Comparison of ENCODE assay signal across 23 mouse cellular contexts in the genomic region with DNA sequence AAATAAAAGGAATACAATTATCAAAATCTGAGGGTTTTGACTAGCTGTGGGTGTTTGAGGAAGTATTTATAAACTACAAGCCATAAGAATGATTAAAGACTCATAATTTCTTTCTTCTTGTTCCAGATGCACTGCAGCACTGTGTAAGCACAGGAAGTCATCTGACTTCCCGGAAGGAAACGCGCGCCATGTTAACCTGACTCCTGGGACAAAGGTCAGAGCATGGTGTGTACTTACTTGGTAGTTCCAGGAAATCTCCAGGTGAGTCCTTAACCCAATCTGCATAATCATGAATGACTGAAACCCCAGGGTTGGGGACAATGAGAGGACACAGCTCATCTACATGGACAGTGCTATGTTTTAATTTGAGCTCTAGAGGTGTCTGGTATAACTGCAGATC. TPM values are rescaled to one million over a fixed set of nuclear protein-coding genes. Genes with fewer than 3 reads are reported as not detected.
DNase-seq lines count a peak whose midpoint lies in the region; ATAC-seq lines count a peak whose summit lies in the region.
"Had no signal": no experiment of that assay in that cellular context is flagged by ENCODE, and none has a peak within 500 bp of the region (broad histone marks: within the 10 kb centered on the region; RNA-seq: fewer than 3 reads in every experiment).

No protein-coding gene starts in this region.

- H3K4me2 ChIP-seq in kidney, embryonic 16.5 days (replicated peaks; ENCODE audit: low read depth, low read length): no peak overlapping the region
- no peak overlapping the region for H3K4me2 ChIP-seq in intestine, embryonic 16.5 days (ENCODE audit: low read depth, low read length)
- H3K4me2 ChIP-seq in hindbrain, embryonic 16.5 days (ENCODE audit: low read length): no peak overlapping the region
- H3K4me2 ChIP-seq: limb, embryonic 12.5 days; midbrain, embryonic 11.5 days had no signal

- no peak overlapping the region for H3K4me3 ChIP-seq in kidney, embryonic 16.5 days (ENCODE audit: low read length)
- H3K4me3 ChIP-seq in intestine, embryonic 16.5 days (ENCODE audit: low read length): no peak overlapping the region
- H3K4me3 ChIP-seq in hindbrain, embryonic 16.5 days (ENCODE audit: low read length): no peak overlapping the region
- H3K4me3 ChIP-seq: limb, embryonic 12.5 days had no signal

- no peaks in the 10 kb centered on the region for H3K27me3 ChIP-seq in kidney, embryonic 16.5 days (ENCODE audit: insufficient read depth, low read length)
- no peaks in the 10 kb centered on the region for H3K27me3 ChIP-seq in intestine, embryonic 16.5 days (replicated peaks; ENCODE audit: control insufficient read depth, insufficient read depth, low read length)
- H3K27me3 ChIP-seq in hindbrain, embryonic 16.5 days (replicated peaks; ENCODE audit: control insufficient read depth, insufficient read depth, low read length): no peaks in the 10 kb centered on the region
- H3K27me3 ChIP-seq: limb, embryonic 12.5 days had no signal

- no peak overlapping the region for H3K27ac ChIP-seq in kidney, embryonic 16.5 days (ENCODE audit: low read length)
- H3K27ac ChIP-seq in intestine, embryonic 16.5 days (ENCODE audit: low read length): peak overlapping the region; percentile 33; the same call in 1 of the 2 replicates
- H3K27ac ChIP-seq in hindbrain, embryonic 16.5 days (ENCODE audit: low read depth, low read length): no peak overlapping the region
- H3K27ac ChIP-seq: hindbrain, postnatal 0 days; limb, embryonic 12.5 days; liver, embryonic 14.5 days had no signal

- no peaks in the 10 kb centered on the region for H3K4me1 ChIP-seq in kidney, embryonic 16.5 days (ENCODE audit: insufficient read depth, low read length)
- H3K4me1 ChIP-seq in intestine, embryonic 16.5 days (ENCODE audit: control insufficient read depth, insufficient read depth, low read length): no peaks in the 10 kb centered on the region
- no peaks in the 10 kb centered on the region for H3K4me1 ChIP-seq in hindbrain, embryonic 16.5 days (ENCODE audit: control insufficient read depth, insufficient read depth, low read depth, low read length)
- H3K4me1 ChIP-seq: limb, embryonic 12.5 days had no signal

- WGBS in kidney, embryonic 16.5 days: 79% methylated on average over 4 of the region's 4 CpGs
- WGBS in intestine, embryonic 16.5 days: 85% methylated on average over 4 of the region's 4 CpGs
- 90% methylated on average over 4 of the region's 4 CpGs for whole genome bisulfite sequencing in hindbrain, embryonic 16.5 days

- H3K36me3 ChIP-seq in kidney, embryonic 16.5 days (ENCODE audit: insufficient read depth, low read length): peaks cover 66% of the 10 kb centered on the region
- peaks cover 25% of the 10 kb centered on the region for H3K36me3 ChIP-seq in intestine, embryonic 16.5 days (ENCODE audit: control insufficient read depth, insufficient read depth, low read length)
- peaks cover 37% of the 10 kb centered on the region for H3K36me3 ChIP-seq in hindbrain, embryonic 16.5 days (ENCODE audit: control insufficient read depth, insufficient read depth, low read length)

- ATAC-seq in kidney, embryonic 16.5 days (ENCODE audit: low FRiP score, low TSS enrichment): no peak
- no peak for ATAC-seq in intestine, embryonic 16.5 days
- ATAC-seq in hindbrain, embryonic 16.5 days: no peak
- ATAC-seq: forebrain, embryonic 16.5 days; hindbrain, postnatal 0 days had no signal

- no peaks in the 10 kb centered on the region for H3K9me3 ChIP-seq in kidney, embryonic 16.5 days (ENCODE audit: low read length)
- no peaks in the 10 kb centered on the region for H3K9me3 ChIP-seq in intestine, embryonic 16.5 days (ENCODE audit: control insufficient read depth, low read length)
- H3K9me3 ChIP-seq in hindbrain, embryonic 16.5 days (ENCODE audit: control insufficient read depth, low read length): no peaks in the 10 kb centered on the region
- H3K9me3 ChIP-seq: limb, embryonic 12.5 days had no signal

- H3K9ac ChIP-seq in kidney, embryonic 16.5 days (replicated peaks; ENCODE audit: low read length): no peak overlapping the region
- no peak overlapping the region for H3K9ac ChIP-seq in intestine, embryonic 16.5 days (ENCODE audit: low read depth, low read length)
- H3K9ac ChIP-seq in hindbrain, embryonic 16.5 days (ENCODE audit: low read depth, low read length): no peak overlapping the region
- H3K9ac ChIP-seq: limb, embryonic 12.5 days; liver, embryonic 14.5 days had no signal

- peak; percentile 17 for DNase-seq in kidney, adult 18-20 months
- DNase-seq in R1 (ENCODE audit: low read depth, low spot score): peak; percentile 72
- DNase-seq in lung, postnatal 14 days: peak; percentile 20
- DNase-seq in spleen, postnatal 4 days (ENCODE audit: low spot score in 2 of 2): no peak
- DNase-seq in ovary, postnatal 10 days (ENCODE audit: low spot score): no peak
- DNase-seq: adrenal gland, postnatal 10 days; cerebellum, adult 11 months; cerebellum, postnatal 14 days; heart, adult 11 months; right cerebral cortex, adult 18-20 months; thymus, postnatal 4 days had no signal

RNA-seq across cellular contexts. Expression of gene Chrna10, which starts 15.8 kb away (rescaled TPM):
- polyA plus RNA-seq in kidney, embryonic 16.5 days (2015; fragmentation: Nextera tagmentation; extraction: Ambion mirVana): not detected in 2 replicates
- 0.09 and 0.10 TPM in 2 replicates for polyA plus RNA-seq in intestine, embryonic 16.5 days (2015; fragmentation: Nextera tagmentation; extraction: Ambion mirVana)
- not detected in 2 replicates for polyA plus RNA-seq in hindbrain, embryonic 16.5 days (2015; fragmentation: Nextera tagmentation; extraction: Ambion mirVana)
- polyA plus RNA-seq: heart, embryonic 14.5 days; limb, embryonic 12.5 days; liver, embryonic 14.5 days; midbrain, embryonic 11.5 days; neural tube, embryonic 11.5 days had no signal

RNA-seq across cellular contexts. Expression of gene Art5, which starts 23.1 kb away (rescaled TPM):
- 2.2 and 2.4 TPM in 2 replicates for polyA plus RNA-seq in kidney, embryonic 16.5 days (2015; fragmentation: Nextera tagmentation; extraction: Ambion mirVana)
- polyA plus RNA-seq in intestine, embryonic 16.5 days (2015; fragmentation: Nextera tagmentation; extraction: Ambion mirVana): 0.48 and 0.77 TPM in 2 replicates
- 0.23 and 0.35 TPM in 2 replicates for polyA plus RNA-seq in hindbrain, embryonic 16.5 days (2015; fragmentation: Nextera tagmentation; extraction: Ambion mirVana)
- polyA plus RNA-seq: C2C12 had no signal

RNA-seq across cellular contexts. Expression of gene Art1, which starts 30.9 kb away (rescaled TPM):
- 1.0 and 1.2 TPM in 2 replicates for polyA plus RNA-seq in kidney, embryonic 16.5 days (2015; fragmentation: Nextera tagmentation; extraction: Ambion mirVana)
- polyA plus RNA-seq in intestine, embryonic 16.5 days (2015; fragmentation: Nextera tagmentation; extraction: Ambion mirVana): 0.18 and 0.22 TPM in 2 replicates
- polyA plus RNA-seq in hindbrain, embryonic 16.5 days (2015; fragmentation: Nextera tagmentation; extraction: Ambion mirVana): 0.19 and 1.4 TPM in 2 replicates

RNA-seq across cellular contexts. Expression of gene Trpc2, which starts 49.5 kb away (rescaled TPM):
- 0.09 TPM in 1 of 2 replicates, not detected in the other for polyA plus RNA-seq in kidney, embryonic 16.5 days (2015; fragmentation: Nextera tagmentation; extraction: Ambion mirVana)
- not detected in 2 replicates for polyA plus RNA-seq in intestine, embryonic 16.5 days (2015; fragmentation: Nextera tagmentation; extraction: Ambion mirVana)
- not detected in 2 replicates for polyA plus RNA-seq in hindbrain, embryonic 16.5 days (2015; fragmentation: Nextera tagmentation; extraction: Ambion mirVana)
- polyA plus RNA-seq: C2C12; embryonic facial prominence, embryonic 14.5 days; heart, embryonic 14.5 days; limb, embryonic 12.5 days; midbrain, embryonic 11.5 days; neural tube, embryonic 11.5 days had no signal

Comparison
In these comparisons a context has a peak if more than half of its experiments do, and no peak if none do; other contexts are left out.
1. DNase-seq: peak in kidney, adult 18-20 months (single experiment), R1 (single experiment) and lung, postnatal 14 days (single experiment); none in spleen, postnatal 4 days (0 of 2) and ovary, postnatal 10 days (single experiment).